Mouse (Mus musculus) myocyte (in vitro differentiated cells): ENCODE data around the gene Plod1.

ENCODE experiments used
- MAX ChIP-seq: IDR thresholded peaks from one replicate; pipeline ENCODE4 v1.6.1; 2011; ENCODE audit warnings: low read depth, mild to moderate bottlenecking, control low read depth
- MYOD1 ChIP-seq, 3 experiments: IDR thresholded peaks; one replicate each; pipeline ENCODE4 v1.6.1; 2011; ENCODE audit warnings: control low read depth in 2 of 3, low read depth in 2 of 3, mild to moderate bottlenecking in 2 of 3, moderate library complexity in 1 of 3; ENCODE audit not compliant: insufficient read length in 2 of 3, control insufficient read depth in 1 of 3
- MYOG ChIP-seq, 3 experiments: IDR thresholded peaks; one replicate each; pipeline ENCODE4 v1.6.1; 2011; ENCODE audit warnings: control low read depth in 2 of 3, low read depth in 2 of 3, mild to moderate bottlenecking in 2 of 3; ENCODE audit not compliant: insufficient read length in 2 of 3, control insufficient read depth in 1 of 3, insufficient read depth in 1 of 3
- POLR2A ChIP-seq: IDR thresholded peaks from one replicate; pipeline ENCODE4 v1.6.1; 2011; ENCODE audit warnings: low read depth, mild to moderate bottlenecking, control low read depth, moderate library complexity; ENCODE audit not compliant: insufficient read length
- POLR2AphosphoS2 ChIP-seq: IDR thresholded peaks from one replicate; pipeline ENCODE4 v1.6.1; 2011; ENCODE audit warnings: low read depth, control low read depth; ENCODE audit not compliant: insufficient read length
- TCF12 ChIP-seq: IDR thresholded peaks from one replicate; pipeline ENCODE4 v1.6.1; 2011; ENCODE audit warnings: mild to moderate bottlenecking, control low read depth; ENCODE audit not compliant: poor library complexity, insufficient read depth, severe bottlenecking
- USF1 ChIP-seq: IDR thresholded peaks from one replicate; pipeline ENCODE4 v1.6.1; 2011; ENCODE audit warnings: low read depth, mild to moderate bottlenecking, control low read depth, moderate library complexity

- TF ChIP-seq POLR2A (no peak), MYOG (IDR thresholded peaks at IDR 0.05; ENCODE audit: control insufficient read depth in 1 of 3, insufficient read depth in 1 of 3, insufficient read length in 2 of 3, low read depth in 2 of 3) (no peak), MYOD1 (IDR thresholded peaks at IDR 0.05; ENCODE audit: control insufficient read depth in 1 of 3, insufficient read length in 2 of 3, low read depth in 2 of 3) (no peak), MAX (no peak), TCF12 (no peak), USF1 (no peak), POLR2AphosphoS2 (no peak)
These were observed 17.0 kb upstream of the Plod1 start for GRCm38 (mm10) chr4:147953590-147953989.
